Mouse (Mus musculus): Measurements from ENCODE around the gene Rbm8a.

- TF ChIP-seq GATA1 (IDR thresholded peaks at IDR 0.05; ENCODE audit: borderline replicate concordance, low read length) (no peak), CTCF (IDR thresholded peaks at IDR 0.05; ENCODE audit: low read depth, low read length) (no peak), TAL1 (conservative IDR thresholded peaks at IDR 0.05; ENCODE audit: low read depth, low read length) (no peak)
These were observed 48.7 kb downstream of the Rbm8a start for GRCm38 (mm10) chr3:96678456-96678855.

Measured in G1E (cell line).